Mouse (Mus musculus): Measurements from ENCODE around the gene Exoc3l4. TPM values are rescaled to one million over a fixed set of nuclear protein-coding genes. Genes with fewer than 3 reads are reported as not detected.

Gene Exoc3l4
- total RNA-seq, 2 experiments from 2014 or later, result 4.1 to 5.5 TPM

GRCm38 (mm10) chr12:111474384-111474783 is 57.6 kb downstream of the Exoc3l4 start:
- intact Hi-C loops (cut with DNase I), result loop anchor here (10.0 kb wide), 1 partner anchor 200 kb away; the partner anchor contains the start of gene Amn
- DNase-seq, result no peak

- intact Hi-C loops (cut with DNase I), result loop anchor here (10.0 kb wide), 1 partner anchor 200 kb away; the partner anchor contains the start of gene Amn
- DNase-seq, result peak; percentile 82 to 87
Observed at GRCm38 (mm10) chr12:111474893-111475643, 58.3 kb downstream of the Exoc3l4 start.

GRCm38 (mm10) chr12:111478924-111479323 is 62.1 kb downstream of the Exoc3l4 start:
- no peak for DNase-seq
- intact Hi-C loops (cut with DNase I), result loop anchor here (10.0 kb wide), 1 partner anchor 204 kb away; the partner anchor contains the start of gene Amn

GRCm38 (mm10) chr12:111479917-111480316 is 63.1 kb downstream of the Exoc3l4 start:
- peak in 1 of 2 experiments; percentile 65 for DNase-seq

More at GRCm38 (mm10) chr12:111479917-111480316, 63.1 kb downstream of the Exoc3l4 start:
- intact Hi-C loops (cut with DNase I), result loop anchor here (10.0 kb wide), 1 partner anchor 205 kb away; the partner anchor contains the start of gene Amn

Other genes starting within 250 kb of the Exoc3l4 start
- not detected for gene 4930595D18Rik, start 232.5 kb upstream of the Exoc3l4 start, total RNA-seq (2021)
- gene Amn, start 145.9 kb upstream of the Exoc3l4 start, total RNA-seq (2021), result not detected
- 10 to 100 TPM; 73.0 to 82.1 TPM for gene Cdc42bpb, start 39.3 kb upstream of the Exoc3l4 start, total RNA-seq (2021)
- gene Lbhd2, start 10.2 kb upstream of the Exoc3l4 start, total RNA-seq (2021), result not detected
- 10 to 100 TPM; 38.0 to 40.4 TPM for gene Tnfaip2, start 25.5 kb downstream of the Exoc3l4 start, total RNA-seq (2021)
- 1 to 10 TPM; 1.2 to 1.7 TPM for gene Gm266, start 68.8 kb downstream of the Exoc3l4 start, total RNA-seq (2021)
- gene Eif5, start 121.0 kb downstream of the Exoc3l4 start, total RNA-seq (2021), result 100 to 1,000 TPM; 155 to 167 TPM
- gene Mark3, start 157.5 kb downstream of the Exoc3l4 start, total RNA-seq (2021), result 10 to 100 TPM; 65.2 to 72.1 TPM

Data from heart, postnatal 14 days (tissue).